Mouse (Mus musculus) MEL (cell line): ENCODE results near the gene Pax4. TPM values are rescaled to one million over a fixed set of nuclear protein-coding genes. Genes with fewer than 3 reads are reported as not detected.

ENCODE experiments used
- DNase-seq: peaks from one replicate; pipeline ENCODE4 v3.0.0; 2011; ENCODE audit warnings: low read depth, low spot score
- H3K27ac ChIP-seq: 2 replicates; pipeline ENCODE4 v1.5.1; 2012; ENCODE audit warnings: low read depth, mild to moderate bottlenecking, control low read depth, low read length, moderate library complexity; ENCODE audit not compliant: control insufficient read depth
- H3K27me3 ChIP-seq, 2 experiments: fragments of 150-350 bp in 1 of 2; sonication (generic) in 1 of 2; 2 replicates each; pipeline ENCODE4 v1.6.1; 2012; ENCODE audit warnings: low read length in 2 of 2, mild to moderate bottlenecking in 2 of 2, improper control_type of control experiment in 1 of 2, moderate library complexity in 1 of 2; ENCODE audit not compliant: insufficient read depth in 2 of 2, control insufficient read depth in 1 of 2
- H3K36me3 ChIP-seq, 2 experiments: 2 replicates each; pipeline ENCODE4 v1.6.1; 2012 to 2014; ENCODE audit warnings: low read length in 2 of 2, improper control_type of control experiment in 1 of 2, inconsistent platforms in 1 of 2, mild to moderate bottlenecking in 1 of 2; ENCODE audit not compliant: insufficient read depth in 2 of 2, control insufficient read depth in 1 of 2
- H3K4me1 ChIP-seq, 2 experiments: fragments of 150-350 bp in 1 of 2; sonication (generic) in 1 of 2; 2 replicates each; pipeline ENCODE4 v1.6.1; 2012; ENCODE audit warnings: low read length in 2 of 2, improper control_type of control experiment in 1 of 2, mild to moderate bottlenecking in 1 of 2; ENCODE audit not compliant: insufficient read depth in 2 of 2, control insufficient read depth in 1 of 2
- H3K4me3 ChIP-seq, 2 experiments: fragments of 150-350 bp in 1 of 2; sonication (generic) in 1 of 2; 2 replicates each; pipeline ENCODE4 v1.5.1; 2012; ENCODE audit warnings: low read depth in 2 of 2, low read length in 2 of 2, mild to moderate bottlenecking in 2 of 2, moderate library complexity in 2 of 2, control low read depth in 1 of 2, improper control_type of control experiment in 1 of 2; ENCODE audit not compliant: control insufficient read depth in 1 of 2, insufficient read depth in 1 of 2
- H3K79me2 ChIP-seq: 2 replicates; pipeline ENCODE4 v1.6.1; 2012; ENCODE audit warnings: mild to moderate bottlenecking, low read length, moderate library complexity; ENCODE audit not compliant: control insufficient read depth, poor library complexity, insufficient read depth
- H3K9ac ChIP-seq: 2 replicates; pipeline ENCODE4 v1.6.1; 2012; ENCODE audit warnings: low read depth, mild to moderate bottlenecking, control low read depth, low read length, moderate library complexity; ENCODE audit not compliant: control insufficient read depth, poor library complexity, severe bottlenecking
- H3K9me3 ChIP-seq: fragments of 150-350 bp; sonication (generic); replicated peaks from 2 replicates; pipeline ENCODE4 v1.6.1; 2012; ENCODE audit warnings: mild to moderate bottlenecking, low read length, improper control_type of control experiment, moderate library complexity; ENCODE audit not compliant: insufficient read depth
- CHD1 ChIP-seq: IDR thresholded peaks from 2 replicates; pipeline ENCODE4 v1.6.1; 2012; ENCODE audit warnings: low read depth, mild to moderate bottlenecking, inconsistent platforms, low read length, improper control_type of control experiment
- CHD2 ChIP-seq: IDR thresholded peaks from 2 replicates; pipeline ENCODE4 v1.6.1; 2011; ENCODE audit warnings: low read length, improper control_type of control experiment
- EP300 ChIP-seq, 2 experiments: IDR thresholded peaks; 2 replicates each; pipeline ENCODE4 v1.6.1; 2011; ENCODE audit warnings: improper control_type of control experiment in 2 of 2, low read length in 2 of 2, low read depth in 1 of 2, mild to moderate bottlenecking in 1 of 2
- ETS1 ChIP-seq: IDR thresholded peaks from 2 replicates; pipeline ENCODE4 v1.6.1; 2012; ENCODE audit warnings: low read depth, mild to moderate bottlenecking, inconsistent platforms, low read length, improper control_type of control experiment, moderate library complexity
- GABPA ChIP-seq: IDR thresholded peaks from 2 replicates; pipeline ENCODE4 v1.6.1; 2012; ENCODE audit warnings: low read depth, mild to moderate bottlenecking, inconsistent platforms, low read length, improper control_type of control experiment, moderate library complexity
- HCFC1 ChIP-seq: IDR thresholded peaks from 2 replicates; pipeline ENCODE4 v1.6.1; 2012; ENCODE audit warnings: low read depth, mild to moderate bottlenecking, inconsistent platforms, low read length, improper control_type of control experiment, moderate library complexity
- JUND ChIP-seq: IDR thresholded peaks from 2 replicates; pipeline ENCODE4 v1.6.1; 2011; ENCODE audit warnings: low read depth, mild to moderate bottlenecking, improper control_type of control experiment, low read length
- KAT2A ChIP-seq: conservative IDR thresholded peaks from 2 replicates; pipeline ENCODE4 v1.6.1; 2012; ENCODE audit warnings: low read depth, low read length, improper control_type of control experiment, inconsistent platforms
- MYB ChIP-seq: IDR thresholded peaks from 2 replicates; pipeline ENCODE4 v1.6.1; 2011; ENCODE audit warnings: mild to moderate bottlenecking, low read depth, low read length, improper control_type of control experiment
- MYC ChIP-seq: IDR thresholded peaks from 2 replicates; pipeline ENCODE4 v1.6.1; 2011; ENCODE audit warnings: low read depth, mild to moderate bottlenecking, low read length, improper control_type of control experiment, moderate library complexity
- NELFE ChIP-seq: IDR thresholded peaks from 2 replicates; pipeline ENCODE4 v1.6.1; 2011; ENCODE audit warnings: low read depth, low read length, improper control_type of control experiment
- NRF1 ChIP-seq: IDR thresholded peaks from 2 replicates; pipeline ENCODE4 v1.6.1; 2014; ENCODE audit warnings: low read depth, mild to moderate bottlenecking, inconsistent platforms, low read length, improper control_type of control experiment, moderate library complexity; ENCODE audit not compliant: poor library complexity, insufficient read depth, severe bottlenecking
- POLR2AphosphoS2 ChIP-seq: IDR thresholded peaks from 2 replicates; pipeline ENCODE4 v1.6.1; 2011; ENCODE audit warnings: low read length, improper control_type of control experiment
- SIN3A ChIP-seq: IDR thresholded peaks from 2 replicates; pipeline ENCODE4 v1.6.1; 2012; ENCODE audit warnings: low read length, improper control_type of control experiment, inconsistent platforms
- TBP ChIP-seq: IDR thresholded peaks from 2 replicates; pipeline ENCODE4 v1.8.0; 2011; ENCODE audit warnings: low read depth, low read length, improper control_type of control experiment
- TCF12 ChIP-seq: IDR thresholded peaks from 2 replicates; pipeline ENCODE4 v1.6.1; 2014; ENCODE audit warnings: low read depth, mild to moderate bottlenecking, inconsistent platforms, low read length, improper control_type of control experiment, moderate library complexity
- UBTF ChIP-seq: IDR thresholded peaks from 2 replicates; pipeline ENCODE4 v1.6.1; 2012; ENCODE audit warnings: low read depth, mild to moderate bottlenecking, inconsistent platforms, low read length, improper control_type of control experiment, moderate library complexity, borderline replicate concordance; ENCODE audit not compliant: insufficient read depth
- ZMIZ1 ChIP-seq: IDR thresholded peaks from 2 replicates; pipeline ENCODE4 v1.6.1; 2012; ENCODE audit warnings: low read depth, mild to moderate bottlenecking, inconsistent platforms, low read length, improper control_type of control experiment, moderate library complexity
- polyA plus RNA-seq, 2 experiments: library from polyadenylated mRNA; stranded (reverse) in 1 of 2; unstranded in 1 of 2; fragments of >175 nt in 1 of 2; fragments of >200 nt in 1 of 2; gene quantifications; 2 replicates each; pipeline versions ENCODE4 v1.2.1 to v1.2.4; 2012; ENCODE audit warnings: low replicate concordance in 2 of 2, low read depth in 1 of 2; ENCODE audit not compliant: insufficient read length in 2 of 2, insufficient read depth in 1 of 2, missing spikeins in 1 of 2
- total RNA-seq: library from RNA; depleted of rRNA; stranded (reverse); fragments of 300-350 nt; gene quantifications from 2 replicates; pipeline ENCODE4 v1.2.3, GENCODE M21; 2012

Pax4 gene
- total and polyA plus RNA-seq, 3 experiments, result not detected

GRCm38 (mm10) chr6:28459221-28459668 is 10.1 kb upstream of the Pax4 start:
- Histone ChIP-seq H3K4me3 (no peak overlapping the region), H3K9ac (no peak overlapping the region), H3K79me2 (no peaks in the 10 kb centered on the region), H3K9me3 (no peaks in the 10 kb centered on the region), H3K36me3 (no peaks in the 10 kb centered on the region), H3K27me3 (peaks cover 6% of the 10 kb centered on the region in 2 experiments), H3K4me1 (no peaks in the 10 kb centered on the region), H3K27ac (no peak overlapping the region)
- no peak for TF ChIP-seq GABPA
- TF ChIP-seq NELFE, result no peak
- TF ChIP-seq TBP, result no peak
- no peak for TF ChIP-seq NRF1
- TF ChIP-seq ZMIZ1, result no peak
- no peak for TF ChIP-seq KAT2A
- TF ChIP-seq MYC, result no peak
- TF ChIP-seq POLR2AphosphoS2, result no peak
- DNase-seq, result no peak

- H3K9me3 ChIP-seq, result no peaks in the 10 kb centered on the region
- no peak overlapping the region for H3K4me3 ChIP-seq
- H3K36me3 ChIP-seq, result no peaks in the 10 kb centered on the region
- no peak for DNase-seq
- no peaks in the 10 kb centered on the region for H3K79me2 ChIP-seq
- H3K4me1 ChIP-seq, result no peaks in the 10 kb centered on the region
- TF ChIP-seq SIN3A (no peak), TBP (no peak), CHD1 (no peak), NELFE (no peak), JUND (no peak), EP300 (IDR thresholded peaks at IDR 0.05; ENCODE audit: low read depth in 1 of 2, low read length in 2 of 2) (no peak), KAT2A (no peak), CHD2 (no peak), ETS1 (no peak), HCFC1 (no peak), TCF12 (no peak), MYB (no peak)
- peaks cover 8 to 10% of the 10 kb centered on the region in 2 experiments for H3K27me3 ChIP-seq
- no peak overlapping the region for H3K27ac ChIP-seq
- no peak overlapping the region for H3K9ac ChIP-seq
Measured at GRCm38 (mm10) chr6:28450977-28451376, 1.8 kb upstream of the Pax4 start.

GRCm38 (mm10) chr6:28450481-28450880 is 1.3 kb upstream of the Pax4 start:
- no peak for DNase-seq
- H3K4me1 ChIP-seq, result no peaks in the 10 kb centered on the region
- TF ChIP-seq ZMIZ1 (no peak), SIN3A (no peak), NRF1 (no peak), UBTF (no peak)
- no peak overlapping the region for H3K4me3 ChIP-seq
- no peak overlapping the region for H3K9ac ChIP-seq
- H3K79me2 ChIP-seq, result no peaks in the 10 kb centered on the region
- no peaks in the 10 kb centered on the region for H3K36me3 ChIP-seq
- no peaks in the 10 kb centered on the region for H3K9me3 ChIP-seq
- H3K27me3 ChIP-seq, result peaks cover 8 to 10% of the 10 kb centered on the region in 2 experiments
- no peak overlapping the region for H3K27ac ChIP-seq
